Mouse (Mus musculus): ENCODE results near the gene Nfic. TPM values are rescaled to one million over a fixed set of nuclear protein-coding genes. Genes with fewer than 3 reads are reported as not detected.

Nfic gene
- polyA plus RNA-seq, 1 experiment from 2014 or later, result 7.3 TPM

DNA sequence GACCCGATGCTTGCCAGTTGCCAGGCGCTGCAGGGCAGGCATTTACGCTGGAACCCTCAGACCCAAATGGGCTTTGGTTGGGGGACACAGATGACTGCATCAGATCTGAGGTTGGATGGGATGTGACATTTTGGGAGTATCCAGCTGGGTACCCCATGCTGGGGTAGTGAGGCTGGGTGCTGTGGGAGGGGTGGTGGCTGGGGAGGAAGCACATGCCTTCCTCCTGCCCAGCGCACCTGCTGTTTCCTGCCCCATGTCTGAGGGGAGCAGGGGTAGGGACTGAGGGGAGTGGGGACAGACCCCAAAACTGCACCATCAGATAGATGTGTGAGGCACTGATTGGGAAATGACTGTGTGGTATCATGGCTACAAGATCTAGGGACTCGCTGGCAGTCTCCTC lies 58.7 kb downstream of the Nfic start:
- WGBS, result 63% methylated on average over 5 of the region's 5 CpGs
- Histone ChIP-seq H3K4me1 (peaks cover 63% of the 10 kb centered on the region), H3K27me3 (ENCODE audit: poor library complexity, severe bottlenecking) (peaks cover 56% of the 10 kb centered on the region), H3K9me3 (no peaks in the 10 kb centered on the region), H3K4me3 (no peak overlapping the region), H3K36me3 (replicated peaks) (peaks cover 10% of the 10 kb centered on the region), H3K27ac (peak overlapping the region; percentile 44; the same call in 1 of the 2 replicates)
- DNase-seq (ENCODE audit: extremely low spot score, low spot score), result no peak

GRCm38 (mm10) chr10:81395865-81396264 lies 59.6 kb downstream of the Nfic start:
- DNase-seq (ENCODE audit: extremely low spot score, low spot score), result no peak
- Histone ChIP-seq H3K4me1 (peaks cover 54% of the 10 kb centered on the region), H3K27me3 (ENCODE audit: poor library complexity, severe bottlenecking) (peaks cover 48% of the 10 kb centered on the region), H3K36me3 (replicated peaks) (peaks cover 13% of the 10 kb centered on the region), H3K4me3 (no peak overlapping the region), H3K9me3 (no peaks in the 10 kb centered on the region), H3K27ac (no peak overlapping the region)
- WGBS, result 85% methylated on average over 4 of the region's 4 CpGs

- H3K27me3 ChIP-seq (ENCODE audit: poor library complexity, severe bottlenecking), result peaks cover 40% of the 10 kb centered on the region
- DNase-seq (ENCODE audit: extremely low spot score, low spot score), result peak; percentile 81
- WGBS, result 14% methylated on average over 5 of the region's 5 CpGs
- H3K27ac ChIP-seq, result peak overlapping the region; percentile 53; the same call in 1 of the 2 replicates
- peaks cover 47% of the 10 kb centered on the region for H3K4me1 ChIP-seq
- peaks cover 14% of the 10 kb centered on the region for H3K36me3 ChIP-seq (replicated peaks)
- no peaks in the 10 kb centered on the region for H3K9me3 ChIP-seq
- H3K4me3 ChIP-seq, result no peak overlapping the region
Measured at GRCm38 (mm10) chr10:81395127-81395526, 60.3 kb downstream of the Nfic start.

- H3K27me3 ChIP-seq (ENCODE audit: poor library complexity, severe bottlenecking), result peaks cover 29% of the 10 kb centered on the region
- 6% methylated on average over 19 of the region's 19 CpGs for WGBS
- H3K4me3 ChIP-seq, result peak overlapping the region; percentile 37
- H3K27ac ChIP-seq, result peak overlapping the region; percentile 72
- peaks cover 17% of the 10 kb centered on the region for H3K36me3 ChIP-seq (replicated peaks)
- no peak for DNase-seq (ENCODE audit: extremely low spot score, low spot score)
- H3K4me1 ChIP-seq, result peaks cover 48% of the 10 kb centered on the region
- no peaks in the 10 kb centered on the region for H3K9me3 ChIP-seq
Measured at GRCm38 (mm10) chr10:81393456-81394063, 61.9 kb downstream of the Nfic start.

DNA sequence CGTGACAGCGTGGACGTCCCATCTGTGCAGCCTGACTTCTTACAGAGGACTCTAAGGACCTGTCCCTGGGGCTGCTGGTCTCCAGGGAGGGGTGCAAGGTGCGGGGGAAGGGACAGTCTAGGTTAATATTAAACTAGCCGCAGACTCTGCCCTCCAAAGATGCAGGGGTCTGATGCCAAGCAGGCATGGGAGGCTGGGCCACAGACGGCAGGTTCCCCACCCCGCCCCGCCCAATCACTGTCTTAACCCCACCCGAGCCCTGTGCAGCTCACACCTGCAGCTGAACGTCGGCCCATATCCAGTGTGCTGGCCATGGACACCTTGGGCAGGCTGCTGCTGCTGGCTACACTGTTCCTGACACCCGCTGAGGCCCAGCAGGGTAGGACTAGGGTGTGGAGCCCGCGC lies 62.7 kb downstream of the Nfic start, which contains the start of gene Smim24:
Gene Smim24, plus strand, starts transcription at position 271 of the 405 bp plus-strand sequence.
- Histone ChIP-seq H3K9me3 (no peaks in the 10 kb centered on the region), H3K4me3 (peak within 1 kb of the TSS; percentile 37), H3K27ac (peak within 1 kb of the TSS; percentile 72), H3K27me3 (ENCODE audit: poor library complexity, severe bottlenecking) (peaks cover 26% of the 10 kb centered on the region), H3K36me3 (replicated peaks) (peaks cover 25% of the 10 kb centered on the region), H3K4me1 (peaks cover 48% of the 10 kb centered on the region)
- DNase-seq (ENCODE audit: extremely low spot score, low spot score), result no peak
- 71% methylated on average over 14 of the region's 14 CpGs for WGBS

DNA sequence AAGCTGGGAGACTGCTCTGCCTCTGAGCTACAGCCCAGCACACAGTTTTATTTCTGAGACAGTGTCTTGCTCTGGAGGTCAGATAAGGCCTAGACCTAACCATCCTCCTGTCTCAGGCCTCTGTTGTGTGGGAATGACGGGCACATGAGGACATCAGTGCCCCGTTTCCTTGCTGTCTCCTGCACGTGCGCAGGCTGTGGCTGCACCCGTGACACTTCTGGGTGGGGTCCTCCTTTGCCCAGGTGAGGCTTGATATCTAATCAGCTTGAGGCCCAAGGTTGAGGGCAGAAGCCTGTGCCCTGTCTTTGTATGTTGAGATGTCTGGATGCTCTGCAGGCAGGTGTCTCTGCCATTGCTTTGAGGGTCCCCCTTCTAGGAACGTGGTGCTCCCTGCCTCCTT lies 63.2 kb downstream of the Nfic start:
- 92% methylated on average over 6 of the region's 6 CpGs for WGBS
- peaks cover 30% of the 10 kb centered on the region for H3K36me3 ChIP-seq (replicated peaks)
- H3K4me1 ChIP-seq, result peaks cover 46% of the 10 kb centered on the region
- H3K27me3 ChIP-seq (ENCODE audit: poor library complexity, severe bottlenecking), result peaks cover 21% of the 10 kb centered on the region
- H3K9me3 ChIP-seq, result no peaks in the 10 kb centered on the region
- 0 out of 2 replicates have a peak overlapping the region, but pooled peaks have one; percentile 37 for H3K4me3 ChIP-seq
- no peak overlapping the region for H3K27ac ChIP-seq
- DNase-seq (ENCODE audit: extremely low spot score, low spot score), result no peak

DNA sequence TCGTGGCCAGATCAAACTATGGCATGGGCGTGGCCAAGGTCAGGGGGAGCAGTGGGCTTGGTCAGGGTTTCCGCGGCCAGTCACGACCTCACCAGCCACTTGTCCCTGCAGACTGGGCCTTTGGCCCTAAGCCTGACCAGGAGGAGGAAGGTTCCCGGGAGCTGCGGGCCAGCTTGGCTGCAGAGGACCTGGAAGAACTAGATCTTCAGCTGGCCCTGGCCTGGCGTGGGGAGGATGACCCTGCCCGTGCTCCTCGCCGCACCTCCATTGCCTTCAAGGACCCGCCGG lies 64.8 kb downstream of the Nfic start:
- Histone ChIP-seq H3K36me3 (replicated peaks) (peaks cover 47% of the 10 kb centered on the region), H3K27ac (no peak overlapping the region), H3K27me3 (ENCODE audit: poor library complexity, severe bottlenecking) (0 out of 2 replicates have a peak, but pooled peaks cover 13% of the 10 kb centered on the region), H3K4me3 (no peak overlapping the region), H3K9me3 (no peaks in the 10 kb centered on the region), H3K4me1 (peaks cover 41% of the 10 kb centered on the region)
- WGBS, result 91% methylated on average over 13 of the region's 13 CpGs
- DNase-seq (ENCODE audit: extremely low spot score, low spot score), result no peak

- H3K27me3 ChIP-seq (ENCODE audit: poor library complexity, severe bottlenecking), result 0 out of 2 replicates have a peak, but pooled peaks cover 13% of the 10 kb centered on the region
- H3K27ac ChIP-seq, result 0 out of 2 replicates have a peak overlapping the region, but pooled peaks have one; percentile 21
- H3K4me3 ChIP-seq, result no peak overlapping the region
- H3K9me3 ChIP-seq, result no peaks in the 10 kb centered on the region
- peaks cover 44% of the 10 kb centered on the region for H3K4me1 ChIP-seq
- 59% methylated on average over 23 of the region's 23 CpGs for WGBS
- peak; percentile 72 for DNase-seq (ENCODE audit: extremely low spot score, low spot score)
- H3K36me3 ChIP-seq (replicated peaks), result peaks cover 48% of the 10 kb centered on the region
Measured at GRCm38 (mm10) chr10:81389801-81390677, 65.4 kb downstream of the Nfic start.

DNA sequence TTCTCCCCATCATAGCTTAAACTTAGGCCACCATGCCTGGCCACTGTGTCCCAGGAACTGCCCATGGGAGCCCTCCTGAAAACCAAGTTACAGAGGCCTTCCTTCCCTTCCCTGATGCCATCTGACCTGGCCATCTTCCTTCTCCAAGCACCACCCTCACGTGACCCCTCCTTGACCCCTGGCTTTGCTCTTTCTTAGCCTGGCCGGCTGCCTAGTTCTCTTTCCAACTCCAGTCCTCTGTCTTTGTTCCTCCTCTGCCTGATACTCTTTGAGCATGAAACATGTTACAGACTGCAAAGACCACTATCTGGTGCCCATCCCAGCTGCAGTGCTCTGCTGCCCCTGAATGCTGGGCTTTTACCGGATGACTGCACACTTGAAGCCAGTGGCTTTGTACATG lies 66.1 kb downstream of the Nfic start:
- DNase-seq (ENCODE audit: extremely low spot score, low spot score), result no peak
- Histone ChIP-seq H3K36me3 (replicated peaks) (peaks cover 48% of the 10 kb centered on the region), H3K9me3 (no peaks in the 10 kb centered on the region), H3K4me1 (peaks cover 48% of the 10 kb centered on the region), H3K27me3 (ENCODE audit: poor library complexity, severe bottlenecking) (0 out of 2 replicates have a peak, but pooled peaks cover 12% of the 10 kb centered on the region), H3K4me3 (no peak overlapping the region), H3K27ac (0 out of 2 replicates have a peak overlapping the region, but pooled peaks have one; percentile 21)
- 65% methylated on average over 3 of the region's 3 CpGs for WGBS

DNA sequence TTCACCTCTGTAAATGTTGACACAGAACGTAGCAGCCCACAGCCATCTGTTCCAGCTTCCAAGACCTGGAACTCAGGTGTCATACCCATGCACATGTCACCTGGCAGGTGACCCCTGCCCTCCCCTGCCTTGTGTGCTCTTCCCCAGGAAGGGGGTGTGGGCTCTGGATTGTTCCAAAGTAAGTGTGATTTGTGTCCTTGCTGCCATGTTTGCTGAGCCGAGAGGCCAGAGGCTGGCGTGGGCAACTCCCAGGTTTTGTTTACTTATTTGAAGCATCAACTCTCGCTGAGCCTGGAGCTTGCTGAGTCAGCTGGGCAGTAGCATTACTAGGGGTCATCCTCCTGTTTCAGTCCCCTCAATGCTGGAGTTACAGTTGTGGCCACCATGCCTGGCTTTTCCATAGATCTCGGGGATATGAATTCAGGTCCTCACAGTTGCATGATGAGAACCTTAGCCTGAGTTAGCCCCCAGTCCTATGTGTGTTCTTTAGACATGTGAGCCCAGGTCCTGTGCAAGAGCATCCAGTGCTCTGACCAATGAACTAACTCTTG lies 66.9 kb downstream of the Nfic start, which contains the start of gene Gm48552:
Gene Gm48552, plus strand, starts transcription at position 501 of the 551 bp plus-strand sequence.
- 91% methylated on average over 5 of the region's 5 CpGs for WGBS
- Histone ChIP-seq H3K4me3 (0 out of 2 replicates have a peak within 1 kb of the TSS, but pooled peaks have one; percentile 13), H3K9me3 (no peaks in the 10 kb centered on the region), H3K4me1 (peaks cover 42% of the 10 kb centered on the region), H3K27ac (0 out of 2 replicates have a peak within 1 kb of the TSS, but pooled peaks have one; percentile 21), H3K27me3 (ENCODE audit: poor library complexity, severe bottlenecking) (0 out of 2 replicates have a peak, but pooled peaks cover 6% of the 10 kb centered on the region), H3K36me3 (replicated peaks) (peaks cover 48% of the 10 kb centered on the region)
- no peak for DNase-seq (ENCODE audit: extremely low spot score, low spot score)

- Histone ChIP-seq H3K4me1 (peaks cover 34% of the 10 kb centered on the region), H3K27me3 (ENCODE audit: poor library complexity, severe bottlenecking) (0 out of 2 replicates have a peak, but pooled peaks cover 3% of the 10 kb centered on the region), H3K4me3 (0 out of 2 replicates have a peak overlapping the region, but pooled peaks have one; percentile 13), H3K9me3 (no peaks in the 10 kb centered on the region), H3K36me3 (replicated peaks) (peaks cover 48% of the 10 kb centered on the region), H3K27ac (no peak overlapping the region)
- no peak for DNase-seq (ENCODE audit: extremely low spot score, low spot score)
- WGBS, result 95% methylated on average over 20 of the region's 20 CpGs
Measured at GRCm38 (mm10) chr10:81387716-81388115, 67.7 kb downstream of the Nfic start.

DNA sequence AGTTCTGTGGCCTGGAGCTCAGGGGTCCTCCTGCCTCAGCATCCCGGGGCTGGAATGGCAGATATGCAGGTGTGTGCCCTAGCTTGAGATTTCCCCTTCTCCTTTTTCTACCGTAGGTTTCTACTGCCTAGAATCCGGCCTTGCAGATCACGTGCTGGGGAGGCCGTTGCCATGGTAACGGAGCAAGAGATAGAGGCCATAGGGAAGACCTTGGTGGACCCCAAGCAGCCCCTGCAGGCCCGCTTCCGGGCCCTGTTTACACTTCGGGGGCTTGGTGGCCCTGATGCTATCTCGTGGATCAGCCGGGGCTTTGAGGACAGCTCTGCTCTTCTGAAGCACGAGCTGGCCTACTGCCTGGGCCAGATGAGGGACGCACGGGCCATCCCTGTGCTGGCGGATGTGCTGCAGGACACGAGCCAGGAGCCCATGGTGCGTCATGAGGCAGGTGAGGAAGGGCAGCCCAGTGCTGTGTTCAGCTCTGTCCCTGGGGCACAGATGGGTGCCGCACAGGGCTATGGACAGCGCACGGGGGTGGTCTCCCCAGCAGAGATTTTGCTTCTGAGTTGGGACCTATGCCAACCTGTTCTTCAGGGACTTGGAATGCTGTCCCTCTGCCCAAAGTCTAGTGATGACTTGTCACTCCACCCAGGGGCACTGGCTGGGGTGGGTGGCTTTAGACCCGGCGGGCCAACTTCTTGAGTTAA lies 69.7 kb downstream of the Nfic start:
- Histone ChIP-seq H3K4me3 (peak overlapping the region; percentile 87), H3K9me3 (no peaks in the 10 kb centered on the region), H3K27ac (no peak overlapping the region), H3K4me1 (peaks cover 29% of the 10 kb centered on the region), H3K27me3 (ENCODE audit: poor library complexity, severe bottlenecking) (no peaks in the 10 kb centered on the region), H3K36me3 (replicated peaks) (peaks cover 44% of the 10 kb centered on the region)
- DNase-seq (ENCODE audit: extremely low spot score, low spot score), result no peak
- 89% methylated on average over 22 of the region's 22 CpGs for WGBS

Data from forebrain, embryonic 10.5 days (tissue).